In genomic region chr12:13211746-13212482, GRCm38 (mm10) we compare ENCODE assay signal across 8 mouse cellular contexts. TPM values are rescaled to one million over a fixed set of nuclear protein-coding genes. Genes with fewer than 3 reads are reported as not detected.
DNase-seq lines count a peak whose midpoint lies in the region; ATAC-seq lines count a peak whose summit lies in the region.

No protein-coding gene starts in this region.

- H3K4me2 ChIP-seq in forebrain, embryonic 12.5 days: no peak overlapping the region

- no peak overlapping the region for H3K27ac ChIP-seq in forebrain, embryonic 12.5 days

- 69% methylated on average over 11 of the region's 11 CpGs for WGBS in forebrain, embryonic 12.5 days

- intact Hi-C loops in heart, postnatal 36 days (cut with DNase I): no loop called here

- H3K9ac ChIP-seq in forebrain, embryonic 12.5 days: no peak overlapping the region

- H3K36me3 ChIP-seq in forebrain, embryonic 12.5 days (replicated peaks): peaks cover under 1% of the 10 kb centered on the region; the same call in 1 of the 2 replicates

- peaks cover 32% of the 10 kb centered on the region for H3K4me1 ChIP-seq in forebrain, embryonic 12.5 days

- peak; percentile 50 for DNase-seq in retina, postnatal 1 day
- DNase-seq in retina, embryonic 14.5 days (ENCODE audit: low spot score): no peak
- peak; percentile 46 to 64 for DNase-seq in frontal cortex, postnatal 25 days (ENCODE audit: low spot score in 2 of 2)
- DNase-seq in heart, postnatal 36 days: peak; percentile 61 to 64
- peak; percentile 70 for DNase-seq in left cerebral cortex, adult 11 months (ENCODE audit: low spot score)
- peak; percentile 82 for DNase-seq in right cerebral cortex, postnatal 14 days

- ATAC-seq in CD4-positive, CD25-positive, alpha-beta regulatory T cell, adult 4 months: no peak
- no peak for ATAC-seq in forebrain, embryonic 12.5 days (ENCODE audit: low FRiP score)

- H3K9me3 ChIP-seq in forebrain, embryonic 12.5 days: no peaks in the 10 kb centered on the region

- H3K4me3 ChIP-seq in forebrain, embryonic 12.5 days (replicated peaks): no peak overlapping the region

- 0 out of 2 replicates have a peak, but pooled peaks cover 9% of the 10 kb centered on the region for H3K27me3 ChIP-seq in forebrain, embryonic 12.5 days

RNA-seq across cellular contexts. Expression of gene Ddx1, which starts 37.1 kb away (rescaled TPM):
- 10 to 100 TPM; 82.5 to 90.3 TPM for total RNA-seq in heart, postnatal 36 days (2021)
- polyA plus RNA-seq in CD4-positive, CD25-positive, alpha-beta regulatory T cell, adult 4 months (2017; shearing (Covaris generic)): 10 to 100 TPM; 71.3 to 83.1 TPM
- polyA plus RNA-seq in forebrain, embryonic 12.5 days (2016; fragmentation: Nextera tagmentation; extraction: Ambion mirVana): 165 and 166 TPM in 2 replicates

RNA-seq across cellular contexts. Expression of gene Nbas, which starts 57.0 kb away (rescaled TPM):
- 10 to 100 TPM; 32.3 to 33.7 TPM for total RNA-seq in heart, postnatal 36 days (2021)
- 10 to 100 TPM; 10.7 to 21.3 TPM for polyA plus RNA-seq in CD4-positive, CD25-positive, alpha-beta regulatory T cell, adult 4 months (2017; shearing (Covaris generic))
- 14.4 and 17.0 TPM in 2 replicates for polyA plus RNA-seq in forebrain, embryonic 12.5 days (2016; fragmentation: Nextera tagmentation; extraction: Ambion mirVana)
